Mouse (Mus musculus) hindbrain, embryonic 12.5 days (tissue): ENCODE measurements at regions not wholly inside any gene's neighbourhood (a gene's known extent, or its start where the extent isn't known, plus 50 kb on each side); places are given as distances from the start of the nearest gene placed in this dataset.

Source experiments
- ATAC-seq: fragments of 200-750 bp; cut with Nextera tagmentation; 2 replicates; pipeline ENCODE4 v1.8.0; 2017; ENCODE audit warnings: moderate TSS enrichment; ENCODE audit not compliant: low FRiP score
- H3K27ac ChIP-seq: fragments of 300-500 bp; sonication (generic); 2 replicates; pipeline ENCODE4 v1.5.1; 2016; ENCODE audit warnings: mild to moderate bottlenecking
- H3K27me3 ChIP-seq: fragments of 300-500 bp; sonication (generic); 2 replicates; pipeline ENCODE4 v1.6.1; 2016; ENCODE audit warnings: mild to moderate bottlenecking
- H3K36me3 ChIP-seq: fragments of 300-500 bp; sonication (generic); 2 replicates; pipeline ENCODE4 v1.6.1; 2016; ENCODE audit warnings: mild to moderate bottlenecking
- H3K4me1 ChIP-seq: fragments of 300-500 bp; sonication (generic); 2 replicates; pipeline ENCODE4 v1.6.1; 2016
- H3K4me2 ChIP-seq: fragments of 300-500 bp; sonication (generic); replicated peaks from 2 replicates; pipeline ENCODE4 v1.6.1; 2016; ENCODE audit warnings: mild to moderate bottlenecking
- H3K4me3 ChIP-seq: fragments of 300-500 bp; sonication (generic); 2 replicates; pipeline ENCODE4 v1.5.1; 2016; ENCODE audit warnings: mild to moderate bottlenecking
- H3K9ac ChIP-seq: fragments of 300-500 bp; sonication (generic); 2 replicates; pipeline ENCODE4 v1.6.1; 2016; ENCODE audit warnings: mild to moderate bottlenecking, moderate library complexity
- H3K9me3 ChIP-seq: fragments of 300-500 bp; sonication (generic); replicated peaks from 2 replicates; pipeline ENCODE4 v1.6.1; 2016; ENCODE audit warnings: mild to moderate bottlenecking
- WGBS: fragments of 180-500 bp; shearing (Covaris S2); methylation state at CpG from one replicate; pipeline ENCODE4 v1.1.7; 2016; 5-methylcytosine and 5-hydroxymethylcytosine counted together

DNA sequence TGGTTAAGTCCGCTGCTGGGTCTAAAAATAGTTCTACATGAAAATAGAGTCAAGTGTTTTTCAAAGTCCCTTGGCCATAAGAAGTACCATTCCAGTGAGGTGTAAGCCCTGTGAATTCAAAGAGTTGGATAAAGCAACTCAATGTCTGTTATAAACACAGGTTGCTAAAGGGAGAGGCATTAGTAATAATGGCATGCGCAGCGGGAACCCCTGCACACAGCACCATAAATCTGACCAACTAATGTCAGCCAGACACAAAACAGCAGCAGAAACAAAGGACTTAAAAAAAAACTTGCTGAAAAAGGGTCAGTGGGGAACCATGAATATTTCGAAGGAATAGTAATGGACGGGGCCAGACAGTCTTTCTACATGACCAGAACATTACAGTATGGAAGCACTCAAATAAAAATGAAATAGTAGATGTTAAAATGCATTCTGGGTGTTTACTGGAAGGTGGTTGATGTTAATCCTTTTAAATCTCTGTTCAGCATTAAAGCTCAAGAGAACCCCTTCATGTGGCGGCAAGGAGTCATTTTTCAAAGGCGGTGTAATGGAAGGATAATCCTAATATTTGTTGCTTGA is 52.7 kb upstream of the Csl start:
- Histone ChIP-seq H3K27me3 (no peaks in the 10 kb centered on the region), H3K4me1 (no peaks in the 10 kb centered on the region), H3K27ac (no peak overlapping the region), H3K4me3 (no peak overlapping the region), H3K9ac (no peak overlapping the region), H3K4me2 (no peak overlapping the region), H3K9me3 (no peaks in the 10 kb centered on the region), H3K36me3 (no peaks in the 10 kb centered on the region)
- no peak for ATAC-seq
- WGBS = 77% methylated on average over 7 of the region's 7 CpGs

DNA sequence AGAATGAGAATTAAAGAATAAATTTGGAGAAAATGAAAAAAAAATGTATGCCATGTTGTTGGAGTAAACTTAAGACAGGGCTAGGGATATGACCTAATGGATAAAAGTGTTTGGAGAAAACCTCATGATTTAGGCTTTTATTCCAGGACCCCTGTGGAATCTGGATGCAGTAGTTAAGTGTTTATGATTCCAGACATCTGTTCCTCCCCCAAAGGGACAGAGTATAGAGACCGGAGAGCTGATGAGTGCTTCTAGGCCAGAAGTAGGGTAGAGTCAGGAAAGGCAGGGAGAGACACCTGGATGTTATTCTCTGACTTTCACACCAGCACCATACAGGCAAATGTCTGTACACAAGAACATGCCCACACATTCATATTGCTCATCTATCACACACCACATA is 52.0 kb upstream of the Csl start:
- ATAC-seq = no peak
- H3K9ac ChIP-seq = no peak overlapping the region
- H3K4me3 ChIP-seq = no peak overlapping the region
- H3K9me3 ChIP-seq = no peaks in the 10 kb centered on the region
- no peak overlapping the region for H3K27ac ChIP-seq
- no peaks in the 10 kb centered on the region for H3K4me1 ChIP-seq
- 86% methylated on average over 1 of the region's 1 CpGs for WGBS
- no peaks in the 10 kb centered on the region for H3K36me3 ChIP-seq
- H3K4me2 ChIP-seq = no peak overlapping the region
- H3K27me3 ChIP-seq = no peaks in the 10 kb centered on the region
